Mouse (Mus musculus): ENCODE results near the gene Myo5a.

The Myo5a gene

DNA sequence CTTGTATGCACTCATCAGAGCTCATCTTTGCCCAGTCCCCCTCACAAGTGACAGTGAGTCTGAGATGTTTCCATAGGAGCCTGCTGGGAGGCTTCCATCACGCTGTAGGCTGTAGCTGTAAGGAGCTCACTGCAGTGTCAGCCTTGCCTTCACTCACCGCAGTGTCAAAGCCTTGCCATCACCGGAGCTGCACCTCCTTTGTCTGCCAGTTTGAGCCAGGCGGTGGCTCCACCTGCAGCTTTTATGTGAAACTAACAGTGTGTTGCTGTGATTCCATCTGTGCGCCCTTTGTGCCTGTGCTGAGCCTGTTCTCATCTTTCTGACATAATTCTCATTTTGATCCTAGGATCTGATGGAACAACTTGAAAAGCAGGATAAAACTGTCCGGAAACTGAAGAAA is 126.5 kb downstream of the Myo5a start:
- DNase-seq (ENCODE audit: low read depth, low spot score) = peak; percentile 55

DNA sequence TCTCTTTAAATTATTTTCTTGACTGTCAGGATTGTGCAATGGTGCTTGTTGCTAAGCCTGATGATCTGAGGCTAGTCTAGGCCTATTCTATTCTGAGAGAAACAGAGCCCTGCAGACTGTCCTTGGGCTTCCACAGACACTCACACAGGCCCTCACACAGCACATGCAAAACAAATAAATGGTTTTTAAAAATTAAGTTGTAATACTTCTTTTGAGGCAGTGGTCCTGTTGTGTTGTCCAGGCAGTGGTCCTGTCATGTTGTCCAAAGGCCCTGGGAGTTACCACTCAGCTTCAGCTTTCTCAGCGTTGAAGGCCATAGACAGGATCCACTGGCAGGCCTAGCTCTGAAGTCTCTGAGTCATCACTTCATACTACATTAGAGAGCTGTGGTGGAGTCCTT is 130.7 kb downstream of the Myo5a start:
- DNase-seq (ENCODE audit: low read depth, low spot score) = no peak

DNA sequence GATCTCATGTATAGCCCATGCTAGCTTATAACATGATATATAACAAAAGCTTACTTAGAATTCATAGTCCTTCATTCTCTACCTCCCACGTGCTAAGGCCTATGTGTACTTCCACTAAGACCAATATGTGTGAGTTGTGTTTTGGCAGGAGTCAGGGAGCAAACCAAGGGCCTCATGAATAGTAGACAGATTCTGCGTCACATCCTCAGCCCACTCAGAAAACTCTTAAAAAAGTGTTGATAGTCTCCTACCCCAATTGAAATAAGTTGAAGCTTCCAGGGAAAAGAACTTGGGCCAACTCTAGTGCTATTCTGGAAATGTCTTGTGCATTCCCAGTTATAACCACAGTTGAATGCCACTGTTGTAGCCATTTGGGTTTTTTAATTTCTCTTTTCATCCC is 131.2 kb downstream of the Myo5a start:
- DNase-seq (ENCODE audit: low read depth, low spot score) = no peak

DNA sequence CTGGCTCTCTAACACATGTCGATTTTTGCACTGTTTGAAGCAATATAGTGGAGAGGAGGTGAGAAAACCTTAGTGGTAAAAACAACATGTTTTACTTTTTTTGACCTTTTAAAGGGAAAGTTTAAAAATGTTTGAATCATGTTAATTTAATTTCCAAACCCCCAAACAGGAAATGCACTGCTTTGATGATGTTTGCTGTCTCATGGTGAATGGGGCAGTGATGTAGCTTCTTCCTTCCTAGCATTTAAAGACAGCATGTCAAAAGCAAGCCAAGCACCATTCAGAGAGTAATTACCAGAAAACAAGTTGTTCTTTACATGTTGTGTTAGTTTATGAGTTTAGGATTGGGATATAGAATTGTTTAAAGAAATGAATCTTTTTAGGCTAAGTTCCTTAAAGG is 138.4 kb downstream of the Myo5a start:
- DNase-seq (ENCODE audit: low read depth, low spot score) = no peak

- DNase-seq (ENCODE audit: low read depth, low spot score) = no peak
These were observed 139.5 kb downstream of the Myo5a start for GRCm38 (mm10) chr9:75210269-75210668.

DNA sequence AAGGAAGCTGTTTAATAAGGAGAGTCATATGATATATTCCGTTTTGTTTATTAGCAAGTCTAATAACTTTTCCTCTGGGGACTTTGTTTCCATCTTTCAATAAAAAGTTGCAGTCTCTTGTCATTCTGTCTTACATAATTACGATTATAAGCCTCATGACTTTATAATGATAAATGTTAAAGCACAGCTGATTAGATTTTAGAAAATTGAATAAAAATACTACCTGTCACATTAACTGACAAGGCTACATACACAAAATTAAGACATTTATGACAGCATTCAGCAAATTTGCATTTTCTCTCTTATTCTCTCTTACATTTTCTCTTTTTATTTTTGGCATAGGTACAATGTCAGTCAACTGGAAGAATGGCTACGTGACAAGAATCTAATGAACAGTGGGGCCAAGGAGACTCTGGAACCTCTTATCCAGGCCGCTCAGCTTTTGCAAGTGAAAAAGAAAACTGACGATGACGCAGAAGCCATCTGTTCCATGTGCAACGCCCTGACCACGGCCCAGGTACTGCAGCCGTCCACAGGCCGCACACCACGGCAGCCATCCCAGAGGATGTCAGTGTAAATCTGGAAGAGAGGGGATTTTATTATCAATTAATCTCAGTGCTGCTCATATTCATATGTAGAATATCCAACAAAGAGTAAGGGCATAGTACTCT is 144.1 kb downstream of the Myo5a start:
- DNase-seq (ENCODE audit: low read depth, low spot score) = no peak

GRCm38 (mm10) chr9:75219942-75220341 is 149.1 kb downstream of the Myo5a start:
- no peak for DNase-seq (ENCODE audit: low read depth, low spot score)

DNA sequence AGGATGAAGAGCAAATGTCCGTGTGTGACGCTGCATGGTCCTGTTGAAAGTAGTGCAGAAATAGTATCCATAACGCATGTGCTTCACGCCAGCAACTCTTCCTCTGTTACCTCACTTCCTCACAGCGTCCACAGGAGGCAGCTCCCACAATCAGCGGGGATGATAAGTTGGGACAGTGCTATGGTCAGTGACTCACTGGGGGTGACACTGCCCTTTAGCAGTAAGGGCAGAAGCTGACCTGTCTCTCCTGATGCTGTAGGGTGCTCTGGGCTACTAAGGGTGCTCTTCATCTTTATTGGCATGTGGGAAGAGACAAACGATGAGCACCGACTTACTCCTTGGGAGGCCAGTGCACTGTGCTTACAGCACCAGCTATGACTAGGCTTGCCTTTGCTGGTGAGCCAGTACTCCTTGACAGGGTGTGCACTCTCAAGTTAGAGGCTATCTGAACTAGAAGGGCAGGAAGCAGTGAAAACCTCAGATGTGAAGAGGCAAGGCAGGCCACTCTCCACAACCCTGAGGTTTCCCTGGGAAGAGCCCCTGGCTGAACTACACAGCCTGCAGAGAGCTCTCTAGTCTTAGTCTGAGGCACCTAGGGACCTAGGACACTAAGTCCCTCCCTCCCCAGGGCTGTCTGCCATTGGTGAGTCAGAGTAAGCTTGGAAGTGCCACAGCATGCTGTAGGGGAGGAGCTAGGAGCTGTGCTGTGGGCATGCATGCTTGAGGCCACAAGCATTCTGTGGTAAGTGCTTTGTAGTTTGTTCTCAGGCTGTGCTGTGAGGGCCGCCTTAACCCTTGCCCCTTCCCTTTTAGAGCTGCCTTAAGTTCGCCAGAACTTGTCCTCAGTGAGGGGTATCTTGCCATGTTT is 150.8 kb downstream of the Myo5a start:
- DNase-seq (ENCODE audit: low read depth, low spot score) = no peak

DNA sequence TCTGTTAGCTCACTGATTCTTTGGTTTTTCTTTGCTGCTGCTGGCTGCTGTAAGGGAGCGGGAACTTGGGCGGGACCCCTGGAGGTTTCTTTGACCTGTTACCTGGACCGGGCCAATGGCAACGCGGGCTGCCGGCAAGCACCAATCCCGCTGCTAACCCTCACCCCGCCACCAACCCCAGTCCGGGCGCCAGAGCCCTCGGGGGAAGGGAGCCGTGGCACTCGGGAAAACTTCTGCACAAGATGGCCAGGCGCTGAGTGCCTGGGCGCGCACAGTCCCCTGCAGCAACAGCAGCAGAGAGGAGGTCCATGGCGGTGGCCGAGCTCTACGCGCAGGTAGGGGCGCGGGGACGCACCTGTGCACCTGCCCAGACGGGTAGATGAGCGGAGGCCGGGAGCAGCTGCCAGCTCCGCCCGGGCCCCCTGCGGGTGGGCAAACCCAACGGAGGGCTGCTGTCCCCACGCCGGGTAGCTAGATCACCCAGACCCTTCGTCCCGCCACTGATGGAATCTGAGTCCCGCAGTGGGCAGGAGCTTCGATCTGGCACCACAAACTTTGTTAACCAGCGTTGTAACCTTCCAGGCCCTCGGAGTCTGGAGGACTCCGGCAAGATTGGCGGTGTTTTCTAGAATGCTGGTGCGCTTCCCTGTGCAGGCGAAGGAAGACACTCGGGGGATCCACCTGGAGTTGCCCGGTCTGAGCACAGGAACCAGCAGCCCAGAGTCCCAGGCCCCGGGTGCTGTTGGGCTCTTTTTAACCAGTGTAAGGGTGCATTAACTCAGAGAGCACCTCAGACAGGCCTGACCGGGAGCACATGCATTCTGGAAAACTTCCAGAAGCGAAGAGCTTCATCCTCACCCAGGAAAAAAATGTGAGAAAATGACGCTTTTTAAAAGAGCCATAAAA is 161.3 kb downstream of the Myo5a start, which contains the start of gene Myo5c:
Myo5c (plus strand) TSS at position 180 of the 906 bp plus-strand sequence.
- DNase-seq (ENCODE audit: low read depth, low spot score) = no peak

DNA sequence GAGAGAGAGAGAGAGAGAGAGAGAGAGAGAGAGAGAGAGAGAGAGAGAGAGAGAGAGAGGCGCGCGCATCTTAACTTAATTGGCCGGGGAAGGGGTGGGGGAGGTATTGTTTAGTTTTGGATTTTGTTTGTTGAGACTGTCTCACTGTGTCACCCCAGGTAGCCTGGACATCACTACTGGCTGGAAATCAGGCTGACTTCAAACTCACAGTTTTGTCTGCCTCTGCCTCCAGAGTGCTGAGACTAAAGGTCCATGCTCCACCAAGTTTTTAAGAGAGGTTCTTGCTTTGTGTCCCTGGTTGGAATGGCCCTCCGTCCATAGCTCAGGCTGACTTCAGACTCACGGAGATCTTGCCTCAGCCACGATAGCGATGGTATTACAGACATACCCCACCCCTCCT is 162.0 kb downstream of the Myo5a start:
- no peak for DNase-seq (ENCODE audit: low read depth, low spot score)

DNA sequence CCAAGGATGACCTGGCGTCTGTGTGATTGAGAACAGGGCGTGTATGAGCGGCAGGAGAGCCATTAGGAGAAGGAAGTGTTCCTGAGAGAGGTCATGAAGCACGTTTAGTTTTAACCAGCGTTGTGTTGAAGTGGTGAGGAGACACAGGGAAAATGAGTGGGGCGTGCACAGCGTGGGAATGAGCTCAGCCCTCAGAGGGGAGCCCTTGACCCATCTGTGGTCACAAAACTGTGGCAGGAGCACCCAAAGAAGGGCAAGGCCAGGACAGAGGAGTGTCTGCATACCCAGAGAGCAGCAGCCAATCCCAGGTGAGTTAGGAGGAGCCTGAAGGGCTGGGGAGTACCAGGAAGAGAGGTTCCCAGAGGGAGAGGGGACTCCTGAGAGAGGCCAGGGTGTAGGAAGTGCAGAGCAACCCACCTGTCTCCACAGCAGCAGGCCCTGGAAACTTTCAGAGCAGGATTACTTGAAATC is 163.5 kb downstream of the Myo5a start:
- DNase-seq (ENCODE audit: low read depth, low spot score) = no peak

DNA sequence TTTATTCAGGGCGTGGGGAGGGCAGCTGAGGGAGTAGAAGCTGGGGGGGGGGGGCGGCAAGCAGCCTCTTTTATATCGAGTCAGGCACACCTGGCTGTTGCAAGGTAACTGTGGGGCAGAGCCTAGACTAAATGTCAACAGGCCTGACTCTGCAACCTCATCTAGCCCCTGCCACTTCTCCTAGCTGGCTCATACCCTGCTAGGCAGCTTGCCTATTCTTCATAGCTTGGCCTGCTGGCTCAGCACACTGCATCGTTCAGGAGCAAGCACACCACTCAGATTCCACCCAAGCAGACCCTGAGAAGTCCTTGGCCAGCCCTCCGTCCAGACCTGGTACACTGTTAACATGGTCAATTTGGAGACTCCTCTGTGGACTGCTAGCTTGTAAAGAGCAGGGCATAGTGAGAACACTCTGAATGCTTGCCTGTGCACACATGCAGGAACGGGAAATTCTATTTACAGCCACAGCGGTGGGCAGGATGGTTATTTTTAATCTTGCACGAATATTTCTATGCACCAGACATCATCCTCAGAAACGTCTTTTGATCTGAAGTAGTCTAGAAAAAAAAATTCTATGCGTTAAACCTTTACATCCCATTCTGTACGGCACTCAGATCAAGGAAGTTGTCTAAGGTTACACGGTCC is 164.3 kb downstream of the Myo5a start:
- no peak for DNase-seq (ENCODE audit: low read depth, low spot score)

GRCm38 (mm10) chr9:75235696-75236095 is 164.9 kb downstream of the Myo5a start:
- DNase-seq (ENCODE audit: low read depth, low spot score) = no peak

DNA sequence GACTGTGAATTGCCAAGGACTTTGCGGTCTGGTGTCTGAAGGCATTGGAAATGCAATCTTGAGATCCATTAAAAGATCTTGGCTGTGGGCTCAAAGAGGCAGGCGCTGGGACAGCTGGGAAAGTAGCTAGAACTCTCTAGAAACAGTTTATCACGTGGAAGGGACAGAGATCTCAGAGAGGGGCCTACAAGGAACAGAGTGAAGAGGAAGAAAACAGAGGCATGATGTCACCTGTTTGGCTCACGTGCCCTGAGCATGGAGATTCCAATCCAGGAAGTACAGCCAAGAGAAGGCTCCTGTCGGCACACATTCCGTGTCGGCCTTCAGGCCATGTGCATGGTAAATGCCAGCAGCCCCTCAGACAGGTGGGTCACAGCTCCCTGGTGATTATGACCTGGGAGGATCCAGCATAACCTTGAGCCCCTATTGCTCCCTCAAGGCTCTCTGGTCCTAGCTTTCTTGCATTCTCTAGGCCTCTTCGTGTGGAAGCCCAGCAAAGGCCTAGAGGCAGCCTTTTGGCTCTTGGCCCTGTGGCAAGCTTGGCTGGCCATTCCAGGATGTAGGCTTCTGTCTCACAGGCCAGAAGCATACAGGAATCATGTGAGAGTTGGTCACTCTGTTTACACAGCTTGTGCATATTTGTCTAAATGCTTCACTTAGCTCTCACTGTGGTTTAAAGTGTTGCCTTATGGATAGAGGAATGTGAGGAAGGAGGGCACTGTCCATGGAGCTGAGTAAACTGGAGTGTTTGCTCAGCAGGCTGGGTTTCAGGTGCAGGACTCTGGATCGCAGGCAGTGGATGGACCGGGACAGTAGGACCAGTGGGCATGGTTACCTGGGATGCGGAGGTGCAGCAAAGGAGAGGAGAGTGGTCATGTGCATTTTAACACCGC is 165.8 kb downstream of the Myo5a start:
- DNase-seq (ENCODE audit: low read depth, low spot score) = no peak

DNA sequence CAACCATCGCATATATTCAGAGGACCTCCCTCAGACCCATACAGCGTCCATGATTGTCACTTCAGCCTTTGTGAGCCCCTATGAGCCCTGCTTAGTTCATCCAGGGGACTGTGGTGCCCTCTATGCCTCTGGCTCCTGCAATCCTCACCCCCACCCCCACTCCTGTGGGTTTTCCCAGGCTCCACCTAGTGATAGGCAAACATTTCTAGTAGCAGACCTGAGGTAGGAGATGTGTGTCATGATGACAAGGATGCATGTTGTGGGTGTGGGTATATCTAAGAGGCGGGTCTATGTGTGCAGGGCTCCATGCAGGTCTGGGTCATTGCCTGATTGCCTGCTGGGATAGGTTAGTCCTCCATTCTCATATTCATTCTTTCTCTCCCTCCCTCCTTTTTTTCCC is 167.4 kb downstream of the Myo5a start:
- DNase-seq (ENCODE audit: low read depth, low spot score) = no peak

DNA sequence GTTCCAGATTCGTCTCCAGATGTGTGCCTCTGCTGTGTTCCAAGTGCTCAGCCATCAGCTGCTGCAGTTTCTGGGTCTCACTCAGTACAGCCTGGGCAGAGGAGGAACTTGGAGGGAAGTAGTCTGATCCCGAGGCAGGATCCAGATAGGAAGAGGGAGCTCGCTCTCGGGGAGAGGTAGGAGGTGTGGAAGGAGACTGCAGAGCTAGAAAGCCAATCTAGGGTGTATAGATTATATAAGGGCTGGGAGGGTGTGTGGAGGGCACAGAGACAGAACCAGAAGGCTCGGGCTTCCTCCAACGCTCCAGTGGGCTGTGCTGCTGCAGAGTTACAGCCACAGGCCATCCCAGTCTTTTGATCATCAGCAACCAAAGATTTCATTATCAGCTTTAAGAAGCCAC is 172.2 kb downstream of the Myo5a start:
- no peak for DNase-seq (ENCODE audit: low read depth, low spot score)

DNA sequence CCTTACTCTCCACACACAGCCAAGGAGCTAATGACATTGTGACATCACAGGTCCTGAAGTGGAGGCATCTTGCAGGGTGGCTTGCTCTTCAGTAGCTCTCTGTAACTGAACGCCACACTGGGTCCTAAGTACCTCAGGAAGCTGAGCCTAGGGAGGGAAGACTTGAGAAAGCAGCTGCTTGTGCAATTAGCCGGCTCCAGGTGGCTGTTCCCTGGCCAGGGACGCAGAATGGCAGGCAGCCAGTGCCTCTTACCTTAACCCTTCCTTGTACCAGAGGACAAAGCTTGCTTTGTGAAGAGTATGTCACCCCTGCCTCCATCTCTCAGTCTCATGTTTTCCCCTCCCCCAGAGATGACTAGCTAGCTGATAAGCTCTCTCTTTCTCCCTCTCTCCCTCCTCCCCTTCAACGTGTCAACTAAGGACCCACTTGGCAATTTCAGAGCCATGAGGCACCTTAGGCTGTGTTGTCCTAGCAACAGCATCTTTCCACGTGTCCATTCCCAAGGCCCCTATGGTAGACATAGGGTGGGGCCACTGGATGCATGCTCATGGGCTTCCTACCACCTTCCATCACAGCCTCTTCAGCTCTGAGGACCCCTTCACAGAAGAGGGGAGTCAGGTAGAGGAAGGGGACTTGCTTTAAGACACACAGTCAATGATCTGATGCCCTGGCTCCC is 173.1 kb downstream of the Myo5a start:
- no peak for DNase-seq (ENCODE audit: low read depth, low spot score)

- DNase-seq (ENCODE audit: low read depth, low spot score) = no peak
These were observed 173.7 kb downstream of the Myo5a start for GRCm38 (mm10) chr9:75244527-75244926.

DNA sequence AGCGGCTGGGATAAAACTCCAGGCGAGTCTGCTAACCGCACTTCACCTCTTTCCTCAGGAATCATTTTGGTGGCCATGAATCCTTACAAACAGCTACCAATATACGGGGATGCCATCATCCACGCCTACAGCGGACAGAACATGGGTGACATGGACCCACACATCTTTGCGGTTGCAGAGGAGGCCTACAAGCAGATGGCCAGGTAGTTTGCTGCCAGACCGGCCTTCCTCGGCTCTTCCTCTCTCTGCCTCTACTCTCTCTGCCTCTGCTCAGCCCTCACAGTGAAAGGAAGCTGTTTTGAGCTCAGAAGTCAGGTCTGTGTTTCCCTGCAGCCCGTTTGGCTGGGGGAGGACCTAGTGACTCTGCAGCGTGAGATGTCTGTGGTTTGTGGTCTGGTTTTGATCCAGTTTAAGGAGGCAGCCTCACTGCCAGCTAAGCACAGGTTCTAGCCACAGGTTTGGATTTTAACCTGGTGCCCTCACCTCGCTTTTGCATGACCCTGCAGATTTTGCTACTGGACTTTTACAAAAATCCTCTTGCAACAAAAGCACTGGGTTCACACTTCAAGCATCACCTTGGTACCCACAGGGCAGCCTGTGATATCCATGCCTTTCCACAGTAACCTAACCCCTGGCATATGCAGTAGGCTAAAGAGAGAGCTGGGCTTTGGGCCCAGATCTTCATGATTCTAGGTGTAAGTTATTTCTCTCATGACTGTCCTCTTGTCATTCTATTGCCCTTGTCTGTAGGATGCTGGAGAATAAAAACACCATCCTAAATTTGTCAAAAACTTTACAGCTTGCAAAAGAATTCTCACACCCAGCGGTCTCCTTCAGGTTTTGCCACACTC is 175.5 kb downstream of the Myo5a start:
- no peak for DNase-seq (ENCODE audit: low read depth, low spot score)

Measured in A20 (cell line).